Mouse (Mus musculus) lung, adult 2 months (tissue): ENCODE measurements around the gene Cacna1i. TPM values are rescaled to one million over a fixed set of nuclear protein-coding genes. Genes with fewer than 3 reads are reported as not detected.

ENCODE experiments used
- DNase-seq: peaks from one replicate; pipeline ENCODE4 v3.0.0; 2022
- H3K4me1 ChIP-seq: fragments of 200-500 bp; 2 replicates; pipeline ENCODE4 v1.6.1; 2011; ENCODE audit warnings: low read length; ENCODE audit not compliant: control insufficient read depth, insufficient read depth
- H3K4me3 ChIP-seq: fragments of 200-500 bp; replicated peaks from 2 replicates; pipeline ENCODE3; 2011; ENCODE audit warnings: low read depth, mild to moderate bottlenecking, control low read depth, low read length; ENCODE audit errors: extremely low read depth
- CTCF ChIP-seq: fragments of 200-500 bp; IDR thresholded peaks from 2 replicates; pipeline ENCODE4 v1.5.1; 2011; ENCODE audit warnings: mild to moderate bottlenecking, low read length, control low read depth; ENCODE audit not compliant: insufficient read depth
- POLR2A ChIP-seq: fragments of 200-500 bp; IDR thresholded peaks from 2 replicates; pipeline ENCODE4 v1.6.1; 2011; ENCODE audit warnings: low read depth, mild to moderate bottlenecking, control low read depth, low read length, borderline replicate concordance; ENCODE audit errors: extremely low read depth
- WGBS: fragments of 180-500 bp; shearing (Covaris S2); methylation state at CpG from one replicate; pipeline ENCODE4 v1.1.7; 2018; 5-methylcytosine and 5-hydroxymethylcytosine counted together
- polyA plus RNA-seq: library from polyadenylated mRNA; depleted of rRNA; stranded (reverse); fragments of >200 nt; gene quantifications from 2 replicates; pipeline ENCODE4 v1.2.3, GENCODE M21; 2012

The Cacna1i gene
- polyA plus RNA-seq, 1 experiment = 1.2 TPM

- no peak for DNase-seq
- WGBS = 84% methylated on average over 12 of the region's 12 CpGs
- TF ChIP-seq POLR2A (no peak), CTCF (no peak)
- Histone ChIP-seq H3K4me1 (no peaks in the 10 kb centered on the region), H3K4me3 (no peak overlapping the region)
Measured at GRCm38 (mm10) chr15:80304188-80304587, 17.1 kb downstream of the Cacna1i start.

GRCm38 (mm10) chr15:80306146-80306545, 19.1 kb downstream of the Cacna1i start:
- Histone ChIP-seq H3K4me1 (no peaks in the 10 kb centered on the region), H3K4me3 (no peak overlapping the region)
- no peak for DNase-seq
- 30% methylated on average over 8 of the region's 8 CpGs for WGBS
- no peak for TF ChIP-seq POLR2A
- TF ChIP-seq CTCF = no peak

GRCm38 (mm10) chr15:80314731-80315130, 27.7 kb downstream of the Cacna1i start:
- 13% methylated on average over 7 of the region's 7 CpGs for WGBS
- TF ChIP-seq POLR2A (no peak), CTCF (no peak)
- H3K4me1 ChIP-seq = no peaks in the 10 kb centered on the region
- H3K4me3 ChIP-seq = no peak overlapping the region
- DNase-seq = no peak

- TF ChIP-seq POLR2A = no peak
- WGBS = 75% methylated on average over 6 of the region's 6 CpGs
- no peak overlapping the region for H3K4me3 ChIP-seq
- DNase-seq = no peak
- H3K4me1 ChIP-seq = no peaks in the 10 kb centered on the region
Measured at GRCm38 (mm10) chr15:80316966-80317634, 30.1 kb downstream of the Cacna1i start.

GRCm38 (mm10) chr15:80317841-80318530, 30.9 kb downstream of the Cacna1i start:
- no peak for DNase-seq
- no peaks in the 10 kb centered on the region for H3K4me1 ChIP-seq
- no peak overlapping the region for H3K4me3 ChIP-seq
- TF ChIP-seq POLR2A (no peak), CTCF (no peak)
- 38% methylated on average over 8 of the region's 8 CpGs for WGBS

GRCm38 (mm10) chr15:80318543-80319255, 31.7 kb downstream of the Cacna1i start:
- TF ChIP-seq POLR2A = no peak
- DNase-seq = no peak
- 23% methylated on average over 11 of the region's 11 CpGs for WGBS
- Histone ChIP-seq H3K4me1 (no peaks in the 10 kb centered on the region), H3K4me3 (no peak overlapping the region)

- TF ChIP-seq POLR2A (no peak), CTCF (no peak)
- H3K4me3 ChIP-seq = no peak overlapping the region
- no peaks in the 10 kb centered on the region for H3K4me1 ChIP-seq
- DNase-seq = no peak
- WGBS = 32% methylated on average over 2 of the region's 2 CpGs
Measured at GRCm38 (mm10) chr15:80319315-80319714, 32.3 kb downstream of the Cacna1i start.

GRCm38 (mm10) chr15:80319921-80320320, 32.9 kb downstream of the Cacna1i start:
- Histone ChIP-seq H3K4me1 (no peaks in the 10 kb centered on the region), H3K4me3 (no peak overlapping the region)
- DNase-seq = no peak
- 67% methylated on average over 6 of the region's 6 CpGs for WGBS
- TF ChIP-seq CTCF (no peak), POLR2A (no peak)

GRCm38 (mm10) chr15:80325207-80325606, 38.2 kb downstream of the Cacna1i start:
- Histone ChIP-seq H3K4me1 (no peaks in the 10 kb centered on the region), H3K4me3 (no peak overlapping the region)
- no peak for TF ChIP-seq POLR2A
- TF ChIP-seq CTCF = no peak
- no peak for DNase-seq
- 51% methylated on average over 2 of the region's 2 CpGs for whole genome bisulfite sequencing

- TF ChIP-seq CTCF (no peak), POLR2A (no peak)
- DNase-seq = no peak
- no peak overlapping the region for H3K4me3 ChIP-seq
- 63% methylated on average over 9 of the region's 9 CpGs for WGBS
- no peaks in the 10 kb centered on the region for H3K4me1 ChIP-seq
Measured at GRCm38 (mm10) chr15:80325756-80326155, 38.7 kb downstream of the Cacna1i start.
